Mouse (Mus musculus): Measurements from ENCODE around the gene Fchsd2.

GRCm38 (mm10) chr7:101210826-101211225 lies 118.2 kb downstream of the Fchsd2 start:
- TF ChIP-seq EP300 (IDR thresholded peaks at IDR 0.05; ENCODE audit: low read depth) (no peak), CTCF (IDR thresholded peaks at IDR 0.05; ENCODE audit: low read depth) (no peak)
